Mouse (Mus musculus): ENCODE results near the gene Pdia5. TPM values are rescaled to one million over a fixed set of nuclear protein-coding genes. Genes with fewer than 3 reads are reported as not detected.

The Pdia5 gene
- polyA plus RNA-seq, 1 experiment from 2014 or later: 49.4 TPM

DNA sequence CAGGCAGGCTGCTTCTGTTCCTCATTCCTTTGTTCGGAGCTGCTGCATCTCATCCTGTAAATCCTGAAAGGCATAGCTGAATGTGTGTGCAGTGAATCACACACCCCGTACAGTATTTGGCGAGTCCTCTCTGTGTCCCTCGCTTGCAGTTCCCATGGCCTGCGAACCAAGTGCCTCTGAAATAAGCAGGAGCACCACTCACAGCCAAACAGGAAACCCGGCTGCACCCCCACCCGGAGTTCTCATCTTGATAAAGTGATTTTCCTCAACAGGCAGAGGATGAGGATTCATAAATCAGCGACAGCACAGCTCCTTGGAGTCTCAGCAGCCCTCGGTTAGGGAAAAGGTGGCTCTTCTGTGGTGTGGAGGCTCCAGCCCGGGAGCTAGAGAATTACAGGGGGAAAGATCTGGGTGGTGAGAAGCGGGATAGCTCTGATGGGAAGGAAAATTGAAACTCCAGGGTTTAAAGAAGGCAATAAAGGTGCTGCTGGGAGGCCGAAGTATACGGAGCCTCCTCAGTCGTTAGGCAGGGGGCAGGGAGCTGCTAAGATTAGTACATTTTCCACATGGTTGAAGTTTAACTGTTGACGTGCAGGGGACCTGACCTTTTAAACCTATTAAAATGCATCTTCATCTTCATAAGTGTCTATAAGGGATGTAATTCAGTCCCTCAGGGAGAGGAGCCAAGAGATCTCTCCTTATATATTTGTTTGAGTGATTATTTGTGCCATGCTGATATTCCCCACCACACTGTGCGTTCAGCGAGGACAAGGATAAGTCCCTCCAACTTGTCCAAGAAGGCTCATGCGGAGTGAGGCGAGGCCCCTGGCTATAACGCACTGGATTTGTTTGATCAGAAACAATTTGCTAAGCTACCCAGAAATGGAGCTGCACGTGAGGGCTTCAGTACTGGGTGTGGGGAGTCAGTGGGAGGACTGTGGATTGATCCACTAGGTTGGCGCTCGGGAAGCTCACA lies 27.6 kb upstream of the Pdia5 start:
- Histone ChIP-seq H3K4me1 (ENCODE audit: insufficient read depth, low read depth, low read length) (no peaks in the 10 kb centered on the region), H3K9ac (replicated peaks; ENCODE audit: low read depth) (no peak overlapping the region), H3K27ac (ENCODE audit: low read length) (no peak overlapping the region), H3K27me3 (replicated peaks; ENCODE audit: insufficient read depth, low read length) (no peaks in the 10 kb centered on the region), H3K4me2 (replicated peaks; ENCODE audit: low read depth, low read length) (no peak overlapping the region), H3K9me3 (ENCODE audit: low read length) (no peaks in the 10 kb centered on the region), H3K4me3 (ENCODE audit: low read depth, low read length) (no peak overlapping the region), H3K36me3 (ENCODE audit: insufficient read depth, low read length) (no peaks in the 10 kb centered on the region)
- 40% methylated on average over 23 of the region's 23 CpGs for WGBS
- peak; percentile 33 for DNase-seq (ENCODE audit: low spot score)
- TF ChIP-seq CTCF (IDR thresholded peaks at IDR 0.05): no peak
- 0 out of 2 replicates have a peak, but pooled peaks have one; percentile 14 for TF ChIP-seq EP300 (IDR thresholded peaks at IDR 0.05)
- ATAC-seq: peak; percentile 21; the same call in 1 of the 2 replicates

GRCm38 (mm10) chr16:35515977-35516612 lies 25.4 kb upstream of the Pdia5 start:
- ATAC-seq (peak; percentile 75), DNase-seq (ENCODE audit: low spot score) (peak; percentile 51)
- no peaks in the 10 kb centered on the region for H3K4me1 ChIP-seq (ENCODE audit: insufficient read depth, low read depth, low read length)
- TF ChIP-seq EP300 (IDR thresholded peaks at IDR 0.05) (peak; percentile 56; the same call in 1 of the 2 replicates), CTCF (IDR thresholded peaks at IDR 0.05) (no peak)
- H3K27ac ChIP-seq (ENCODE audit: low read length): no peak overlapping the region
- H3K27me3 ChIP-seq (replicated peaks; ENCODE audit: insufficient read depth, low read length): no peaks in the 10 kb centered on the region
- no peak overlapping the region for H3K4me3 ChIP-seq (ENCODE audit: low read depth, low read length)
- no peak overlapping the region for H3K4me2 ChIP-seq (replicated peaks; ENCODE audit: low read depth, low read length)
- no peak overlapping the region for H3K9ac ChIP-seq (replicated peaks; ENCODE audit: low read depth)
- H3K9me3 ChIP-seq (ENCODE audit: low read length): no peaks in the 10 kb centered on the region
- WGBS: 70% methylated on average over 21 of the region's 21 CpGs
- no peaks in the 10 kb centered on the region for H3K36me3 ChIP-seq (ENCODE audit: insufficient read depth, low read length)

- no peak overlapping the region for H3K4me2 ChIP-seq (replicated peaks; ENCODE audit: low read depth, low read length)
- no peaks in the 10 kb centered on the region for H3K4me1 ChIP-seq (ENCODE audit: insufficient read depth, low read depth, low read length)
- TF ChIP-seq EP300 (IDR thresholded peaks at IDR 0.05): no peak
- no peak for TF ChIP-seq CTCF (IDR thresholded peaks at IDR 0.05)
- no peaks in the 10 kb centered on the region for H3K36me3 ChIP-seq (ENCODE audit: insufficient read depth, low read length)
- H3K27ac ChIP-seq (ENCODE audit: low read length): no peak overlapping the region
- ATAC-seq (no peak), DNase-seq (ENCODE audit: low spot score) (no peak)
- no peaks in the 10 kb centered on the region for H3K9me3 ChIP-seq (ENCODE audit: low read length)
- no peak overlapping the region for H3K9ac ChIP-seq (replicated peaks; ENCODE audit: low read depth)
- H3K4me3 ChIP-seq (ENCODE audit: low read depth, low read length): no peak overlapping the region
- 51% methylated on average over 11 of the region's 11 CpGs for WGBS
- H3K27me3 ChIP-seq (replicated peaks; ENCODE audit: insufficient read depth, low read length): no peaks in the 10 kb centered on the region
Observed at GRCm38 (mm10) chr16:35509331-35510070, 18.8 kb upstream of the Pdia5 start.

- no peak overlapping the region for H3K4me2 ChIP-seq (replicated peaks; ENCODE audit: low read depth, low read length)
- H3K27me3 ChIP-seq (replicated peaks; ENCODE audit: insufficient read depth, low read length): no peaks in the 10 kb centered on the region
- H3K36me3 ChIP-seq (ENCODE audit: insufficient read depth, low read length): no peaks in the 10 kb centered on the region
- H3K9ac ChIP-seq (replicated peaks; ENCODE audit: low read depth): no peak overlapping the region
- H3K9me3 ChIP-seq (ENCODE audit: low read length): no peaks in the 10 kb centered on the region
- H3K27ac ChIP-seq (ENCODE audit: low read length): no peak overlapping the region
- no peaks in the 10 kb centered on the region for H3K4me1 ChIP-seq (ENCODE audit: insufficient read depth, low read depth, low read length)
- no peak for DNase-seq (ENCODE audit: low spot score)
- WGBS: 72% methylated on average over 6 of the region's 6 CpGs
- no peak for ATAC-seq
- no peak overlapping the region for H3K4me3 ChIP-seq (ENCODE audit: low read depth, low read length)
- TF ChIP-seq CTCF (IDR thresholded peaks at IDR 0.05) (no peak), EP300 (IDR thresholded peaks at IDR 0.05) (no peak)
Observed at GRCm38 (mm10) chr16:35508581-35508980, 17.9 kb upstream of the Pdia5 start.

GRCm38 (mm10) chr16:35505786-35506185 lies 15.1 kb upstream of the Pdia5 start:
- Histone ChIP-seq H3K27ac (ENCODE audit: low read length) (no peak overlapping the region), H3K36me3 (ENCODE audit: insufficient read depth, low read length) (no peaks in the 10 kb centered on the region), H3K4me1 (ENCODE audit: insufficient read depth, low read depth, low read length) (no peaks in the 10 kb centered on the region; the same call in 1 of the 2 replicates), H3K9ac (replicated peaks; ENCODE audit: low read depth) (no peak overlapping the region), H3K9me3 (ENCODE audit: low read length) (no peaks in the 10 kb centered on the region), H3K4me3 (ENCODE audit: low read depth, low read length) (no peak overlapping the region), H3K27me3 (replicated peaks; ENCODE audit: insufficient read depth, low read length) (no peaks in the 10 kb centered on the region), H3K4me2 (replicated peaks; ENCODE audit: low read depth, low read length) (no peak overlapping the region)
- 80% methylated on average over 4 of the region's 4 CpGs for WGBS
- no peak for DNase-seq (ENCODE audit: low spot score)
- no peak for ATAC-seq
- TF ChIP-seq CTCF (IDR thresholded peaks at IDR 0.05): no peak
- no peak for TF ChIP-seq EP300 (IDR thresholded peaks at IDR 0.05)

DNA sequence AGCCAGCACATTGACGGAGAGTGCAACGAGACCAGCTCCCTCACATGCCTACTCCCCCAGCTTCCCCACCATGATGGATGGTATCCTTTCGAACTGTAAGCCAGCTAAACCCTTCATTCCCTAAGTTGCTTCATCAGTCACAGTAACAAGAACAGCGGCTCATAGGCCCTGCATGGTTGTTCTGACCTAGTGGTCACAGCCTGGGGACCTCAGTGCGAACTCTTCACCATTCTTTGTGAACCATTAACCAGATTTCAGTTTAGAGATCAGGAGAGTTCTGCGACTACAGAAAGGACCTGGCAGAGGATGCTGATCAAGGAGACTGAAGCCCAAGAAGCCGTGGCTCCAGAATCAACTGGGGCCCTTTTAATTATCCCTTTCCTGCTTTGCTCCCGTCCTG lies 13.6 kb upstream of the Pdia5 start:
- no peak for ATAC-seq
- H3K4me2 ChIP-seq (replicated peaks; ENCODE audit: low read depth, low read length): no peak overlapping the region
- WGBS: 86% methylated on average over 8 of the region's 8 CpGs
- H3K9me3 ChIP-seq (ENCODE audit: low read length): no peaks in the 10 kb centered on the region
- no peak for DNase-seq (ENCODE audit: low spot score)
- H3K4me1 ChIP-seq (ENCODE audit: insufficient read depth, low read depth, low read length): no peaks in the 10 kb centered on the region; the same call in 1 of the 2 replicates
- no peak overlapping the region for H3K27ac ChIP-seq (ENCODE audit: low read length)
- H3K36me3 ChIP-seq (ENCODE audit: insufficient read depth, low read length): no peaks in the 10 kb centered on the region
- H3K9ac ChIP-seq (replicated peaks; ENCODE audit: low read depth): no peak overlapping the region
- TF ChIP-seq CTCF (IDR thresholded peaks at IDR 0.05) (no peak), EP300 (IDR thresholded peaks at IDR 0.05) (no peak)
- H3K27me3 ChIP-seq (replicated peaks; ENCODE audit: insufficient read depth, low read length): no peaks in the 10 kb centered on the region
- H3K4me3 ChIP-seq (ENCODE audit: low read depth, low read length): no peak overlapping the region

Data from lung, postnatal 0 days (tissue).